Mouse (Mus musculus) embryonic facial prominence, embryonic 10.5 days (tissue): ENCODE measurements around the gene Efna5. TPM values are rescaled to one million over a fixed set of nuclear protein-coding genes. Genes with fewer than 3 reads are reported as not detected.

Experiments used
- DNase-seq: peaks from one replicate; pipeline ENCODE4 v3.0.0-alpha.2; 2017; ENCODE audit warnings: low spot score
- H3K27ac ChIP-seq: fragments of 300-500 bp; sonication (generic); replicated peaks from 2 replicates; pipeline ENCODE4 v1.5.1; 2016; ENCODE audit warnings: mild to moderate bottlenecking
- H3K27me3 ChIP-seq: fragments of 300-500 bp; sonication (generic); replicated peaks from 2 replicates; pipeline ENCODE4 v1.6.1; 2016; ENCODE audit warnings: low read depth, mild to moderate bottlenecking; ENCODE audit not compliant: poor library complexity, severe bottlenecking
- H3K36me3 ChIP-seq: fragments of 300-500 bp; sonication (generic); replicated peaks from 2 replicates; pipeline ENCODE4 v1.6.1; 2016; ENCODE audit warnings: mild to moderate bottlenecking, moderate library complexity
- H3K4me1 ChIP-seq: fragments of 300-500 bp; sonication (generic); 2 replicates; pipeline ENCODE4 v1.6.1; 2016
- H3K4me3 ChIP-seq: fragments of 300-500 bp; sonication (generic); 2 replicates; pipeline ENCODE4 v1.5.1; 2016; ENCODE audit warnings: mild to moderate bottlenecking, moderate library complexity
- H3K9me3 ChIP-seq: fragments of 300-500 bp; sonication (generic); 2 replicates; pipeline ENCODE4 v1.6.1; 2016; ENCODE audit warnings: mild to moderate bottlenecking
- WGBS: fragments of 180-500 bp; shearing (Covaris S2); methylation state at CpG from one replicate; pipeline ENCODE4 v1.1.7; 2016; 5-methylcytosine and 5-hydroxymethylcytosine counted together
- polyA plus RNA-seq: library from polyadenylated mRNA; unstranded; fragments of >200 nt; fragmentation: Nextera tagmentation; extraction: Ambion mirVana; gene quantifications from 2 replicates; pipeline ENCODE4 v1.2.1, GENCODE M21; 2016

Gene Efna5
- polyA plus RNA-seq, 1 experiment from 2014 or later: 61.8 TPM

DNA sequence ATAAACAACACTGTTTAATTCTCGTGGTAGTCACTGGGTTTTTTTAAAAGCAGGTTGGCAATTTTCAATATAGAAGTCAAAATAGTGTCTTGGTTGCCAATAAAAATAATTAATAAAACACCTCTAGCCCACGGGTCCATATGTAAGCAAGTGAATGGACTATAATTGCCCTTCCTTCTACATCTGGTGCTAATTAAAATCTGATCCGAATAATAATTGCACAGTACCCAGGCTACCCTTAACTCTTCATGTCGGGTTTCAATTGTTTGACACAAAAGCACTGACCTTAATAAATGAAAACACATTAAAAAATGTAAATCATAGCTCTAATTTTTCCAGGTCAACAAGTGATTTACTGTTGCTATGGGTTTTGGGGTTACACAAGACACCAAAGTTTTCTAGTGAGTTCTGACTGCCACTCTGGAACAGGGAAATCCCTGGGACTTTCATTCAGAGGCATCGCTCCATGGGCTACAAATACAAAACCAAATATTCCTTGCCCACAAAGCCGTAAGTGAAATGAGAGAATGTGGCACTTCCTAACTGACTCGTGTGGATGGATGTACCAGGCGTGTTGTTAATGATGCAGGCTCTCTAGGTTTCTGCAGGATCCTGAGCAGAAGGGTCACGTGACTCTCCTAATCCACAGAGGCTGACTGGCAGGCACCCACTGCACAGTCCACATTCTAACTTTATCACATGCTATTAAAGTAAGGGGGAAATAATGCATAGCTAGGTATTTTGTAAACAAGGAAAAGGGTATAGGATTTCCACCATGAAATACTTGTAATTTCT, 178.9 kb downstream of the Efna5 start:
- Histone ChIP-seq H3K36me3 (no peaks in the 10 kb centered on the region; the same call in 1 of the 2 replicates), H3K27ac (no peak overlapping the region), H3K4me1 (peaks cover 48% of the 10 kb centered on the region), H3K9me3 (no peaks in the 10 kb centered on the region), H3K4me3 (no peak overlapping the region), H3K27me3 (no peaks in the 10 kb centered on the region)
- DNase-seq: no peak
- 43% methylated on average over 9 of the region's 9 CpGs for WGBS

DNA sequence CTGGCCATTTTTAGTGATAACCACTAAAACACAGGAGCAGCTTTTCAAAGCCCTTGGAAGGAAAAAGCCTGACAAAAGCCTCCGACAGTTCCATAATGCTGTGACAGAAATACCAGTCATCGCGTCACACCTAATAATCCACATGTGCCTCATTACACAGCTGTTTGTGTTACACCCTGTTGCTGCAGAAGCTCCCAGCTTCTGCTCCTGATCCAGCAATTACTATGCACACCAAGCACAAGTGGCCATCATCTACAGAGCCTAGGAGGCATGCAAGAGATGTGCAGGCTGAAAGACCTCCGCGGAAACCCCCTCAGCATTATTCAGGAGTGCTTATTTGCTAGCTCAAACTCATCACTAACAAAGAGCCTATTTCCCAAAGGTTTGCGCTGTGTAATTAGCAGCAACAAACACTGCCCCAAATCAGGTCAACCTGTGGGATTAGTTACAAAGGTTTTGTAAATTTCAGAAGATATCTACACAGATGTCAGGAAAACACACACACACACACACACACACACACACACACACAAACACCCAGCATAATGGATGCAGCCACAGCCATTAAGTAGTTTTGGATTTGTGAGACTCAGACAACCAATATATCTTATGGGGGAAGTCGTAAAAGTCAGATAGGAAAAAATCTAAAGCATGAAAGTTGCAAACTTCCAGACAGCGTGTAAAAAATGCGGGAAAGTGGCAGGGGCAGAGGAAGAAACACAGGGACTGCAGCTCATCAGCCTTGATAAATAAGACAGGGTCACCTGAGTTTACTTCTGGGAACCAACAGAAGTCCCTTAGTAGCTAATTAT, 180.1 kb downstream of the Efna5 start:
- Histone ChIP-seq H3K27me3 (no peaks in the 10 kb centered on the region), H3K4me3 (no peak overlapping the region), H3K36me3 (peaks cover 7% of the 10 kb centered on the region; the same call in 1 of the 2 replicates), H3K9me3 (no peaks in the 10 kb centered on the region), H3K27ac (peak overlapping the region; percentile 44; the same call in 1 of the 2 replicates), H3K4me1 (peaks cover 46% of the 10 kb centered on the region)
- no peak for DNase-seq
- WGBS: 48% methylated on average over 9 of the region's 9 CpGs

DNA sequence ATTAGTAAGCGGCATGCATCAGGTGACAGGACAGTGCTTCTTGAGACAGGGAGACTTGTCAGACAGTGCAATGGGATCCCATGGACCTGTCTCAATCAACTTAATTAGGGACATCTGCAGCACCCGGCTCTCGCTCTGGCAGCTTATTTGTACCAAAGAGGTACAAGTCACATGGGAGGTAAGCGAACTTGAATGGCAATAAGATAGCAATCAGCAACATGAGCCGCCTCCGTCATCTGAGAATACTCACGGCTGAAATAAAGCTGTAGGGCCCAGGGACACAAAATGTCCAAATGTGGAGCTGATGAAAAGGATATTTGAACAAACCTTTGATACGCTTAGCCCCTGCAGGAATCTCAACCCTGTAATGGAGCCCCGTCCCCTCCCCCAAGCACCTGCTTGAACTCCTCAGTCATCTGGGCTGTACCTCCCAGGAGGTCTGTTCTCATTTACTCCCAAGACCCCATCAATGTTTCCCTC, 186.1 kb downstream of the Efna5 start:
- Histone ChIP-seq H3K4me1 (peaks cover 60% of the 10 kb centered on the region), H3K9me3 (no peaks in the 10 kb centered on the region), H3K36me3 (peaks cover 7% of the 10 kb centered on the region; the same call in 1 of the 2 replicates), H3K27me3 (no peaks in the 10 kb centered on the region), H3K4me3 (no peak overlapping the region), H3K27ac (no peak overlapping the region; the same call in 1 of the 2 replicates)
- peak; percentile 81 for DNase-seq
- WGBS: 26% methylated on average over 9 of the region's 9 CpGs

- no peak for DNase-seq
- no peaks in the 10 kb centered on the region for H3K27me3 ChIP-seq
- peaks cover 61% of the 10 kb centered on the region for H3K4me1 ChIP-seq
- no peaks in the 10 kb centered on the region for H3K9me3 ChIP-seq
- H3K27ac ChIP-seq: no peak overlapping the region
- H3K36me3 ChIP-seq: peaks cover 7% of the 10 kb centered on the region; the same call in 1 of the 2 replicates
- WGBS: 47% methylated on average over 4 of the region's 4 CpGs
- no peak overlapping the region for H3K4me3 ChIP-seq
Measured at GRCm38 (mm10) chr17:62692242-62692641, 188.9 kb downstream of the Efna5 start.

- Histone ChIP-seq H3K4me3 (no peak overlapping the region), H3K9me3 (no peaks in the 10 kb centered on the region), H3K27ac (no peak overlapping the region), H3K4me1 (peaks cover 63% of the 10 kb centered on the region), H3K36me3 (no peaks in the 10 kb centered on the region), H3K27me3 (no peaks in the 10 kb centered on the region)
- WGBS: 85% methylated on average over 4 of the region's 4 CpGs
- no peak for DNase-seq
Measured at GRCm38 (mm10) chr17:62691201-62691715, 189.9 kb downstream of the Efna5 start.

DNA sequence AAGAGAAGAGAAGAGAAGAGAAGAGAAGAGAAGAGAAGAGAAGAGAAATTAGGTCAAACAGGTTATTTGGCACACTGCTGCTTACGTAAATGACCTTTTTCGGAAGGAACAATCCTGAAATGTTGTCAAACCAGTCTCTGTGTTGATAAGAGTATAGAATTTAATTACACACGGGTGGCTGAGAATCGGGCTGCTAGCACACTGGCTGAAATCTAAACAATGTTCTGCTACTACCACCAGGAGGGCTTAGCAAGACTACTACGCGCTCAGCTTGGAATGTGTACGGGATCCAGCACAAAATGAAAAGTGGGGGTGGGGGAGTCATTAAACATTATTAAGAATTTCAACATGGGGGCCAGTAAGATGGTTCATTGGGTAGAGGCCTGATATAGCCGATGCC, 190.9 kb downstream of the Efna5 start:
- Histone ChIP-seq H3K27me3 (no peaks in the 10 kb centered on the region), H3K9me3 (no peaks in the 10 kb centered on the region), H3K27ac (0 out of 2 replicates have a peak overlapping the region, but pooled peaks have one; percentile 10), H3K4me3 (no peak overlapping the region), H3K4me1 (peaks cover 60% of the 10 kb centered on the region), H3K36me3 (no peaks in the 10 kb centered on the region)
- DNase-seq: no peak
- 61% methylated on average over 8 of the region's 8 CpGs for WGBS

GRCm38 (mm10) chr17:62689646-62690045, 191.5 kb downstream of the Efna5 start:
- no peaks in the 10 kb centered on the region for H3K36me3 ChIP-seq
- DNase-seq: no peak
- no peak overlapping the region for H3K4me3 ChIP-seq
- H3K9me3 ChIP-seq: no peaks in the 10 kb centered on the region
- peaks cover 60% of the 10 kb centered on the region for H3K4me1 ChIP-seq
- no peak overlapping the region for H3K27ac ChIP-seq
- WGBS: 68% methylated on average over 4 of the region's 4 CpGs
- no peaks in the 10 kb centered on the region for H3K27me3 ChIP-seq

DNA sequence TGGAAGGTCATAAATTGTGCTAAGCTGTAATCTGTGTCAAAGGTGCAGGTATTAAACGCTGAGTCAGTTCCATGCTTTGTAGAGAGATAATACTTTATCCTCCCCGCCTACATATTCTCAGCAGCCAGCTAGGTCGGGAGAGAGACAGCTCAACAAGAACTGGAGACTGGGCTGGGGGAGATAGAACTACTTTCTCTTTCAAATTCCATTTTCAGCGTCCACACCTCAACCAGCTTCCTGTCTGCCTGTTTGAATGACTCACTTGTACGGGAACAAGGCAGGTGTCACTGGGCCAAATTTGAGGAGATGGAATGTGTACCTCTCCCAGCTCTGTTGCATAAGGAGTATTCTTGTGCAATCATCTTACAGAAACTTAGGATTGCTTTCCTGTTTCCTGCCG, 193.7 kb downstream of the Efna5 start:
- WGBS: 63% methylated on average over 6 of the region's 6 CpGs
- no peak overlapping the region for H3K27ac ChIP-seq
- no peak for DNase-seq
- no peaks in the 10 kb centered on the region for H3K27me3 ChIP-seq
- peaks cover 56% of the 10 kb centered on the region for H3K4me1 ChIP-seq
- no peaks in the 10 kb centered on the region for H3K9me3 ChIP-seq
- H3K36me3 ChIP-seq: no peaks in the 10 kb centered on the region
- no peak overlapping the region for H3K4me3 ChIP-seq

GRCm38 (mm10) chr17:62685181-62685580, 195.9 kb downstream of the Efna5 start:
- no peaks in the 10 kb centered on the region for H3K36me3 ChIP-seq
- H3K27ac ChIP-seq: 0 out of 2 replicates have a peak overlapping the region, but pooled peaks have one; percentile 10
- H3K9me3 ChIP-seq: no peaks in the 10 kb centered on the region

DNA sequence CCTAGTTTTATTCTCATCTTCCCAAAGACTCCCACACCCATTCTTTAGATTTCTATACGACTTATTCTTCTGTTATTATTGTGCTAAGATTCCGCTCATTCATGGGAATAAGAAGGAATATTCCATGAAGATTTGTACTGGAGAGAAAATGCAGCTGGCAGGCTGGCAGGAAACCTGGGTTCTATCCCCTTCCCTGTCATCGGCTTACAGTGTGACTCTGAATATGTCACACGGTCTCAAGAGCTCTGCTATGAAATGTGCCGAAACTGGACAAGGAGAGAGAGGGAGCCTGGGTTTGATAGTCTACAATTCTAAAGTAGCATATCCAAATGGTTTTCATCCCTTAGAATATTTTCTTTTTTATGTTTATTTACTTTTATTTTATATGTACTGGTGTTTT, 198.0 kb downstream of the Efna5 start:
- peaks cover 39% of the 10 kb centered on the region for H3K4me1 ChIP-seq
- WGBS: 90% methylated on average over 5 of the region's 5 CpGs
- no peaks in the 10 kb centered on the region for H3K36me3 ChIP-seq
- no peak for DNase-seq
- H3K27me3 ChIP-seq: no peaks in the 10 kb centered on the region
- no peak overlapping the region for H3K4me3 ChIP-seq
- no peak overlapping the region for H3K27ac ChIP-seq
- H3K9me3 ChIP-seq: no peaks in the 10 kb centered on the region

More at GRCm38 (mm10) chr17:62685181-62685580, 195.9 kb downstream of the Efna5 start:
- Histone ChIP-seq H3K4me3 (no peak overlapping the region), H3K27me3 (no peaks in the 10 kb centered on the region), H3K4me1 (peaks cover 49% of the 10 kb centered on the region)
- WGBS: 51% methylated on average over 6 of the region's 6 CpGs
- DNase-seq: no peak

GRCm38 (mm10) chr17:62681726-62682125, 199.4 kb downstream of the Efna5 start:
- WGBS: 22% methylated on average over 1 of the region's 1 CpGs
- Histone ChIP-seq H3K4me3 (no peak overlapping the region), H3K36me3 (no peaks in the 10 kb centered on the region), H3K27me3 (no peaks in the 10 kb centered on the region), H3K27ac (no peak overlapping the region), H3K9me3 (no peaks in the 10 kb centered on the region), H3K4me1 (peaks cover 43% of the 10 kb centered on the region)
- DNase-seq: no peak

- H3K36me3 ChIP-seq: no peaks in the 10 kb centered on the region
- no peak overlapping the region for H3K27ac ChIP-seq
- H3K9me3 ChIP-seq: no peaks in the 10 kb centered on the region
- 56% methylated on average over 1 of the region's 1 CpGs for WGBS
- H3K4me3 ChIP-seq: no peak overlapping the region
- no peaks in the 10 kb centered on the region for H3K27me3 ChIP-seq
- no peak for DNase-seq
- H3K4me1 ChIP-seq: peaks cover 50% of the 10 kb centered on the region
Measured at GRCm38 (mm10) chr17:62680737-62681136, 200.4 kb downstream of the Efna5 start.
